Mouse (Mus musculus) embryonic facial prominence, embryonic 11.5 days (tissue): Measurements from ENCODE around the gene Nckap5l. TPM values are rescaled to one million over a fixed set of nuclear protein-coding genes. Genes with fewer than 3 reads are reported as not detected.
A peak's percentile ranks its signal among the peaks of the same experiment; 100 is the strongest.

Experiments used
- ATAC-seq: fragments of 200-750 bp; cut with Nextera tagmentation; replicated peaks from 2 replicates; pipeline ENCODE4 v1.8.0; 2017; ENCODE audit warnings: low read depth; ENCODE audit not compliant: insufficient number of reproducible peaks, low FRiP score, low TSS enrichment
- DNase-seq: peaks from one replicate; pipeline ENCODE4 v3.0.0-alpha.2; 2015; ENCODE audit warnings: low spot score
- H3K27ac ChIP-seq: fragments of 300-500 bp; sonication (generic); replicated peaks from 2 replicates; pipeline ENCODE4 v1.5.1; 2014; ENCODE audit warnings: mild to moderate bottlenecking, low read depth, low read length, control low read depth
- H3K27me3 ChIP-seq: fragments of 300-500 bp; sonication (generic); 2 replicates; pipeline ENCODE4 v1.6.1; 2014; ENCODE audit warnings: mild to moderate bottlenecking, low read length, moderate library complexity, mixed read lengths; ENCODE audit not compliant: control insufficient read depth, insufficient read depth
- H3K36me3 ChIP-seq: fragments of 300-500 bp; sonication (generic); replicated peaks from 2 replicates; pipeline ENCODE4 v1.6.1; 2014; ENCODE audit warnings: low read depth, mild to moderate bottlenecking, low read length, moderate library complexity, mixed read lengths; ENCODE audit not compliant: control insufficient read depth, insufficient read depth
- H3K4me1 ChIP-seq: fragments of 300-500 bp; sonication (generic); 2 replicates; pipeline ENCODE4 v1.6.1; 2014; ENCODE audit warnings: low read length, mixed read lengths; ENCODE audit not compliant: control insufficient read depth, insufficient read depth
- H3K4me2 ChIP-seq: fragments of 300-500 bp; sonication (generic); 2 replicates; pipeline ENCODE4 v1.6.1; 2014; ENCODE audit warnings: low read depth, mild to moderate bottlenecking, control low read depth, low read length, moderate library complexity
- H3K4me3 ChIP-seq: fragments of 300-500 bp; sonication (generic); 2 replicates; pipeline ENCODE4 v1.5.1; 2014; ENCODE audit warnings: low read depth, low read length, control low read depth
- H3K9ac ChIP-seq: fragments of 300-500 bp; sonication (generic); replicated peaks from 2 replicates; pipeline ENCODE4 v1.6.1; 2014; ENCODE audit warnings: mild to moderate bottlenecking, control low read depth, low read length
- H3K9me3 ChIP-seq: fragments of 300-500 bp; sonication (generic); replicated peaks from 2 replicates; pipeline ENCODE4 v1.6.1; 2016; ENCODE audit warnings: mild to moderate bottlenecking, low read length, inconsistent platforms, mixed read lengths; ENCODE audit not compliant: control insufficient read depth
- WGBS: fragments of 180-500 bp; shearing (Covaris S2); extraction: QIAGEN DNeasy Blood & Tissue Kit; methylation state at CpG from one replicate; pipeline ENCODE4 v1.1.7; 2014; 5-methylcytosine and 5-hydroxymethylcytosine counted together
- polyA plus RNA-seq: library from polyadenylated mRNA; unstranded; fragments of >200 nt; fragmentation: Nextera tagmentation; extraction: Ambion mirVana; gene quantifications from 2 replicates; pipeline ENCODE4 v1.2.1, GENCODE M21; 2014

The Nckap5l gene
- polyA plus RNA-seq, 1 experiment from 2014 or later, result 9.0 TPM

DNA sequence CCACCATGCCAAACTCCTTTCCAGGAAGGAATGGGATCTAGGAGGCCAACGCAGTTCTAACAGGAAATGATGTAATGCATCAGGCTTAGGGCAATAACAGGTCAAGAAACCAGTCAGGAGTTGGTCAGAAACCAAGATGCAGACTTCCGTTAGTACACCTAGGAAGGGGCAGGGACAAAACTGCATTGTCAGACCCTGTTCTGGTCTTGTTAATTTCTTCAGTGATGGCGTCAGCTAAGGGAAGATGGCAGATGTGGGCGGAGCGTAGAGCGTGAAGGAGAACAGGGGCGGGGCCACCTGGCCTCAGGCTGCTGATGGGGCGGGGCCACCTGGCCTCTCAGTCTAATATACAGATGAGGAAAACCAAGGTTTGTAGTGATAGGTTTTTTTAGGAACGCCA is 36.4 kb downstream of the Nckap5l start:
- Histone ChIP-seq H3K27me3 (no peaks in the 10 kb centered on the region), H3K9ac (no peak overlapping the region), H3K27ac (peak overlapping the region; percentile 82), H3K4me3 (no peak overlapping the region), H3K4me2 (no peak overlapping the region), H3K36me3 (peaks cover 2% of the 10 kb centered on the region), H3K4me1 (0 out of 2 replicates have a peak, but pooled peaks cover 3% of the 10 kb centered on the region), H3K9me3 (no peaks in the 10 kb centered on the region)
- 69% methylated on average over 9 of the region's 9 CpGs for WGBS
- ATAC-seq, result peak; percentile 8; the same call in 1 of the 2 replicates
- DNase-seq, result peak; percentile 57

DNA sequence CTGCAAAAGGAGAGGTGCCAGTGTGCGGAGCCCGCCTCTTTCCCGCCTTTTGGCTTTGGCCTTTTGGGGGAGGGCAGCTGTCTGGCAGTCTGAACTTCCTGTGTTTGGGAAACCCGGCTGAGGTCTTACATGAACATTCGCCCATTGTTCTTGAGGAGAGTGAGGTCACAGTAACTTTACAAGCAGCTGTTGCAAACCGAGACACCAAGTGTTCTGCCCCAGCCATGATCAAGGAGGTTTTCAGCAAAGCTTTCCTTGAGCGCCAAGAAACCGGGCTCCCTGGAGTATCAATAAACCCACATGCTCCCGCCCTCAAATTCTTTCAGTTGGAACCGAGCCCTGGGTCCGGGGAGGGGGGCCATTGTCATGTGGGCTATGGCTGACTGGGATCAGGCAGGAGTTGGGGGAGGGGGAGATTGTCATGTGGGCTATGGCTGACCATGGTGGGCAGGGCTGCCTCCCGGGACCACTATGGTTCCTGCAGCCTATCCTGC is 37.0 kb downstream of the Nckap5l start:
- WGBS, result 7% methylated on average over 12 of the region's 12 CpGs
- Histone ChIP-seq H3K27ac (peak overlapping the region; percentile 82), H3K4me3 (no peak overlapping the region), H3K4me2 (no peak overlapping the region), H3K9me3 (no peaks in the 10 kb centered on the region), H3K36me3 (peaks cover 2% of the 10 kb centered on the region), H3K4me1 (0 out of 2 replicates have a peak, but pooled peaks cover 3% of the 10 kb centered on the region), H3K27me3 (no peaks in the 10 kb centered on the region), H3K9ac (peak overlapping the region; percentile 25)
- DNase-seq (peak; percentile 88), ATAC-seq (peak; percentile 77)

DNA sequence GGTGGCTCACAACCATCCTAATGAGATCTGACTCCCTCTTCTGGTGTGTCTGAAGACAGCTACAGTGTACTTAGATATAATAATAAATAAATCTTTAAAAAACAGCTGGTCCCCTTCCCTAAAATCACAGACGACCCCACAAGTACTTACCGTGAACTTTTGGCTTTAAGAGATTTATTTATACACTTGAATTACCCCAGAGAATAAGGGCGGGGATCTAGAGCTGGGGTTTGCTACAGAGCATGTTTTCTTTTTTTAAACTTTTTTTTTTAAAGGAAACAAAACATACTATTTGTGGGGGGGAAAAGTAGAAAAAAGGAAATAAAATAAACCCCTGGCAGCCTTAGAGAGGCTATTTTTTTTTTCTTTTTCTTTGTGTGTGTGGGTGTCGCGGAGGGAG is 37.4 kb downstream of the Nckap5l start:
- H3K27ac ChIP-seq, result peak overlapping the region; percentile 82
- no peak overlapping the region for H3K4me3 ChIP-seq
- no peaks in the 10 kb centered on the region for H3K27me3 ChIP-seq
- H3K9me3 ChIP-seq, result no peaks in the 10 kb centered on the region
- 0 out of 2 replicates have a peak, but pooled peaks cover 3% of the 10 kb centered on the region for H3K4me1 ChIP-seq
- H3K9ac ChIP-seq, result peak overlapping the region; percentile 25
- H3K4me2 ChIP-seq, result no peak overlapping the region
- ATAC-seq (no peak), DNase-seq (peak; percentile 25)
- 40% methylated on average over 4 of the region's 5 CpGs for WGBS
- peaks cover 2% of the 10 kb centered on the region for H3K36me3 ChIP-seq

DNA sequence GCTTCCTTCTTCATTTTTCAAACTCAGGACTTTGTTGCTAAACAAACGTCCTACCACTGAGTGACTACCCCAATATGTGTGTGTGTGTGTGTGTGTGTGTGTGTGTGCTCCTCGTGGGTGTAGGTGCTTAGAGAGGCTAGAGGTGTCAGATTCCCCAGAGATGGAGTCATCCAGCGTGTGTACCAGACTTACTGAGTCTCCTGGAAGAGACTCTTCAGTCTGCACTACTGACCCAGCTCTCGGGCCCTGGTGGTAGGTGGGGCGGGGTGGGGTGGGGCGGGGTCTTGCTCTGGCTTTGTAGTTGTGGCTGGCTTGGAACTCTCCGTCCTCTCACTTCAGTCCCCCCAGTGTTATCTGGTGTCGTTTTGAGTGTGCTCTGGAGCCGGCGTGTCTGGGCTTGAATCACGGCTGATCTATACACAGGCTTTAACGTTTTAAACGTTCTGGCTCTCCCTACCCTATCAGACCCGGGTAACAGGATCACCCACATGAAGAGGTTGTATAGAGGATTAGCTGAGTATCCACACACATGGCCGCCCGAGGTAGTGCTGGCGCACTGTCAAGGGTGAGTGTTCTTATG is 39.8 kb downstream of the Nckap5l start:
- no peak overlapping the region for H3K27ac ChIP-seq
- H3K36me3 ChIP-seq, result no peaks in the 10 kb centered on the region; the same call in none of the 2 replicates
- no peak overlapping the region for H3K4me3 ChIP-seq
- H3K9ac ChIP-seq, result no peak overlapping the region
- DNase-seq, result peak; percentile 24
- WGBS, result 44% methylated on average over 17 of the region's 17 CpGs
- no peak for ATAC-seq
- H3K4me2 ChIP-seq, result no peak overlapping the region
- no peaks in the 10 kb centered on the region for H3K27me3 ChIP-seq
- H3K4me1 ChIP-seq, result 0 out of 2 replicates have a peak, but pooled peaks cover 3% of the 10 kb centered on the region
- H3K9me3 ChIP-seq, result no peaks in the 10 kb centered on the region

DNA sequence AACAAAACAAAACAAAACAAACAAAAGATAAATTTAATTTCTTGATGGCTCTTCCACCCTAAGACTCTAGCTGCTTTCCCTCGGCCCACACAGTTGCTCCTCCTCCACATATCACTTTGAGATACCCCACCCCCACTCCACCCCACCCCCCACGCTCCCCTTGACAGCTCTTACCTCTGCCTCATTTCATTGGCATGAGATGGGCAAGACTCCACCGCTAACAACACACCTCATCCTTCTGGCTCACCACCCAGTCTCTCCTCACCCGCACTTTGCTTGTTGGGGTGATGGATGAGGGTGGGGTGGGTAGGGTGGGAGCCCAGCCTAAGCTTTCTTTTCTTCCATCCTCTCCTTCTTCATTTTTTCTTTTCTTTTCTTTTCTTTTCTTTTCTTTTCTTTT is 40.6 kb downstream of the Nckap5l start:
- H3K36me3 ChIP-seq, result no peaks in the 10 kb centered on the region
- H3K9ac ChIP-seq, result no peak overlapping the region
- H3K9me3 ChIP-seq, result no peaks in the 10 kb centered on the region
- no peak overlapping the region for H3K4me2 ChIP-seq
- H3K4me1 ChIP-seq, result 0 out of 2 replicates have a peak, but pooled peaks cover 3% of the 10 kb centered on the region
- H3K27me3 ChIP-seq, result no peaks in the 10 kb centered on the region
- WGBS, result 40% methylated on average over 4 of the region's 4 CpGs
- DNase-seq, result no peak
- ATAC-seq, result no peak
- no peak overlapping the region for H3K4me3 ChIP-seq
- no peak overlapping the region for H3K27ac ChIP-seq

DNA sequence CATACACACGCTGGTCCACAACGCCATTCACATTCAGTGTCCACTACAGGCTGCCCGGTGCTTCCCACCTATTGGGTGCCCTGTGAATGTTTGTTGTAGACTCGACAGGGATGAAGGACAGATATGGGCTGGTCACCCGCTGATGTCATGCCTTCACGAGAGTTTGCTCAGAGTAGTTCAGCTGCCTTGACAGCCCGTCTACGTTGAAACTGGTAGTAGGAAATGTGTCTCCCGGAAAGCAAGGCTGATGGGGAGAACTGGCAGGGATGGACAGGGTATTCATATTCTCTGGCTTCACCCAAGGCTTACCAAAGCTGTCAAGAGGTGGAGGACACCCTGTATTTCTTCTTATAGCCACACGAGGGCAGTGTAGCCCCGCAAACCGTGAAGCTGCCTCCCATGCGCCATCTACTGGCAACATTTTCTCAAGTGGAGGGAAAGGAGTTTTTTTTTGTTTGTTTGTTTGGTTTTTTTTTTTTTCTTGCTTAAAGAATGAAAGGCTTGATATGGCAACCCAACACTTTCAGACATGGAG is 41.1 kb downstream of the Nckap5l start:
- no peaks in the 10 kb centered on the region for H3K36me3 ChIP-seq
- H3K9ac ChIP-seq, result no peak overlapping the region
- H3K4me3 ChIP-seq, result no peak overlapping the region
- H3K9me3 ChIP-seq, result no peaks in the 10 kb centered on the region
- H3K27ac ChIP-seq, result no peak overlapping the region
- DNase-seq (peak; percentile 87), ATAC-seq (no peak)
- 21% methylated on average over 13 of the region's 13 CpGs for WGBS
- no peaks in the 10 kb centered on the region for H3K27me3 ChIP-seq
- no peak overlapping the region for H3K4me2 ChIP-seq
- 0 out of 2 replicates have a peak, but pooled peaks cover 3% of the 10 kb centered on the region for H3K4me1 ChIP-seq

DNA sequence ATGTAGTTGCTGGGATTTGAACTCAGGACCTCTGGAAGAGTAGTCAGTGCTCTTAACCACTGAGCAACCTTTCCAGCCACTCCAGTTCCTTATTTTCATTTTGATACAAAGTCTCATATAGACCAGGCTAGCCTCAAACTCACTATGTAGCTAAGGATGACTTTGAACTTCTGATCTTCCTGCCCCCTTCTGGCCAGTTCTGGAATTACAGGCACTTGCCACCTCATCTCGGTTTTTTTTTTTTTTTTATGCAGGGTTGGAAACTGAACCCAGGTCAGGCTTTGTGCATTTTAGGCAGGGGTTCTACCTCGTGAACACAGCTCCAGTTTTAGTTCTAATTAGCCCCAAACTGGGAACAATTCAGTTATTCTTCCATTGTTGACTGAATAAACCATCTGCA is 41.8 kb downstream of the Nckap5l start:
- WGBS, result 21% methylated on average over 2 of the region's 2 CpGs
- Histone ChIP-seq H3K9me3 (no peaks in the 10 kb centered on the region), H3K4me3 (no peak overlapping the region), H3K9ac (no peak overlapping the region), H3K36me3 (no peaks in the 10 kb centered on the region), H3K4me2 (no peak overlapping the region), H3K27ac (no peak overlapping the region), H3K4me1 (0 out of 2 replicates have a peak, but pooled peaks cover 2% of the 10 kb centered on the region), H3K27me3 (no peaks in the 10 kb centered on the region)
- DNase-seq, result peak; percentile 55
- no peak for ATAC-seq

DNA sequence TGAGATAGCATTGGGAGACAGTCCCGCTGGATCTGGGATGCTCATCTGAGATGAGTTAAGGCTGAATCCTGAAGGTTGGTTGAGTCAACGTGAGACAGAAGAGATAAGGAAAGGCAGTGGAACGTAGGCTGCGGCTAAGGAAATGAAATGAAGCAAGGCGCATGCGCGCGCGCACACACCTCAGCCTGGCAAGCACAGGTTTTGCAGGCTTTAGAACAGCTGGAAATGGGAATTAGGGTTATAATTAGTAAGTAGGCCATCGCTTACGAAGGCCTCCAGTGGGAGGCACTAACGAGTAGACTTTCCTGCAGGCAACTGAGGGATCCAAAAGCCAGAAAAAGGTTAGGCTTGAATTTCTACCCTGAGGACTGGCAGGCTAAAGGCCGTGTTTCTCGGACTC is 45.8 kb downstream of the Nckap5l start:
- H3K4me2 ChIP-seq, result no peak overlapping the region
- H3K36me3 ChIP-seq, result peaks cover 7% of the 10 kb centered on the region; the same call in 1 of the 2 replicates
- H3K27me3 ChIP-seq, result no peaks in the 10 kb centered on the region
- H3K9me3 ChIP-seq, result no peaks in the 10 kb centered on the region
- DNase-seq, result peak; percentile 22
- H3K9ac ChIP-seq, result no peak overlapping the region
- ATAC-seq, result no peak
- no peak overlapping the region for H3K27ac ChIP-seq
- 54% methylated on average over 14 of the region's 14 CpGs for WGBS
- no peak overlapping the region for H3K4me3 ChIP-seq
- H3K4me1 ChIP-seq, result no peaks in the 10 kb centered on the region
